Mouse (Mus musculus) lung, postnatal 14 days (tissue): ENCODE results near the gene Zfp385c.
"Not testable (repeated sequence)": the region's sequence is repeated elsewhere in the genome, so short reads cannot be mapped to it uniquely, and the experiment has no call there.

Experiments used
- DNase-seq: peaks from one replicate; pipeline ENCODE4 v3.0.0; 2021

The Zfp385c gene

GRCm38 (mm10) chr11:100685371-100685770 lies 6.9 kb downstream of the Zfp385c start:
- no peak for DNase-seq

- no peak for DNase-seq
These were observed 8.2 kb downstream of the Zfp385c start for GRCm38 (mm10) chr11:100684084-100684483.

GRCm38 (mm10) chr11:100682526-100682925 lies 9.7 kb downstream of the Zfp385c start:
- no peak for DNase-seq

- no peak for DNase-seq
These were observed 10.4 kb downstream of the Zfp385c start for GRCm38 (mm10) chr11:100681826-100682225.

- no peak for DNase-seq
These were observed 14.4 kb downstream of the Zfp385c start for GRCm38 (mm10) chr11:100677810-100678209.

- DNase-seq = peak; percentile 48
These were observed 19.1 kb downstream of the Zfp385c start for GRCm38 (mm10) chr11:100673169-100673568.

GRCm38 (mm10) chr11:100671956-100672355 lies 20.3 kb downstream of the Zfp385c start:
- DNase-seq = no peak

GRCm38 (mm10) chr11:100671049-100671448 lies 21.2 kb downstream of the Zfp385c start:
- DNase-seq = no peak

- DNase-seq = no peak
These were observed 32.4 kb downstream of the Zfp385c start for GRCm38 (mm10) chr11:100659806-100660205.

GRCm38 (mm10) chr11:100656458-100656857 lies 35.8 kb downstream of the Zfp385c start:
- DNase-seq = no peak

- not testable (repeated sequence) for DNase-seq
These were observed 36.7 kb downstream of the Zfp385c start for GRCm38 (mm10) chr11:100655589-100655988.

- no peak for DNase-seq
These were observed 40.5 kb downstream of the Zfp385c start for GRCm38 (mm10) chr11:100651748-100652147.

- DNase-seq = no peak
These were observed 41.0 kb downstream of the Zfp385c start for GRCm38 (mm10) chr11:100651205-100651604.

GRCm38 (mm10) chr11:100648405-100648804 lies 43.9 kb downstream of the Zfp385c start:
- no peak for DNase-seq

GRCm38 (mm10) chr11:100646265-100646664 lies 46.0 kb downstream of the Zfp385c start:
- peak; percentile 60 for DNase-seq

- DNase-seq = no peak
These were observed 48.4 kb downstream of the Zfp385c start for GRCm38 (mm10) chr11:100643612-100644575.

- no peak for DNase-seq
These were observed 51.9 kb downstream of the Zfp385c start for GRCm38 (mm10) chr11:100640159-100640906.

GRCm38 (mm10) chr11:100634530-100634929 lies 57.7 kb downstream of the Zfp385c start:
- no peak for DNase-seq

- DNase-seq = peak; percentile 31
These were observed 63.3 kb downstream of the Zfp385c start for GRCm38 (mm10) chr11:100628862-100629352.

- no peak for DNase-seq
These were observed 64.2 kb downstream of the Zfp385c start for GRCm38 (mm10) chr11:100628056-100628455.

- peak; percentile 83 for DNase-seq
These were observed 65.5 kb downstream of the Zfp385c start for GRCm38 (mm10) chr11:100626701-100627195.

- no peak for DNase-seq
These were observed 66.2 kb downstream of the Zfp385c start for GRCm38 (mm10) chr11:100625754-100626700.
